Mouse (Mus musculus) limb, embryonic 11.5 days (tissue): Measurements from ENCODE around the gene Msi2. TPM values are rescaled to one million over a fixed set of nuclear protein-coding genes. Genes with fewer than 3 reads are reported as not detected.
A peak's percentile ranks its signal among the peaks of the same experiment; 100 is the strongest.

Experiments used
- ATAC-seq: fragments of 200-750 bp; cut with Nextera tagmentation; 2 replicates; pipeline ENCODE4 v1.8.0; 2017; ENCODE audit warnings: low read depth; ENCODE audit not compliant: insufficient number of reproducible peaks, low FRiP score, low TSS enrichment
- DNase-seq: peaks from one replicate; pipeline ENCODE4 v3.0.0-alpha.2; 2015; ENCODE audit warnings: low spot score
- H3K27ac ChIP-seq: fragments of 300-500 bp; sonication (generic); replicated peaks from 2 replicates; pipeline ENCODE4 v1.5.1; 2014; ENCODE audit warnings: low read depth, mild to moderate bottlenecking, low read length
- H3K27me3 ChIP-seq: fragments of 300-500 bp; sonication (generic); 2 replicates; pipeline ENCODE4 v1.6.1; 2014; ENCODE audit warnings: mild to moderate bottlenecking, low read length, mixed read lengths; ENCODE audit not compliant: control insufficient read depth, insufficient read depth
- H3K36me3 ChIP-seq: fragments of 300-500 bp; sonication (generic); 2 replicates; pipeline ENCODE4 v1.6.1; 2014; ENCODE audit warnings: mild to moderate bottlenecking, low read length, moderate library complexity, mixed read lengths; ENCODE audit not compliant: control insufficient read depth, insufficient read depth
- H3K4me1 ChIP-seq: fragments of 300-500 bp; sonication (generic); 2 replicates; pipeline ENCODE4 v1.6.1; 2014; ENCODE audit warnings: low read length, mixed read lengths; ENCODE audit not compliant: control insufficient read depth, insufficient read depth
- H3K4me2 ChIP-seq: fragments of 300-500 bp; sonication (generic); 2 replicates; pipeline ENCODE4 v1.6.1; 2014; ENCODE audit warnings: low read depth, mild to moderate bottlenecking, moderate library complexity; ENCODE audit not compliant: severe bottlenecking
- H3K4me3 ChIP-seq: fragments of 300-500 bp; sonication (generic); 2 replicates; pipeline ENCODE4 v1.5.1; 2014; ENCODE audit warnings: low read depth, low read length
- H3K9ac ChIP-seq: fragments of 300-500 bp; sonication (generic); 2 replicates; pipeline ENCODE4 v1.6.1; 2014; ENCODE audit warnings: mild to moderate bottlenecking, low read length
- H3K9me3 ChIP-seq: fragments of 300-500 bp; sonication (generic); 2 replicates; pipeline ENCODE4 v1.6.1; 2016; ENCODE audit warnings: low read length; ENCODE audit not compliant: control insufficient read depth
- WGBS: fragments of 180-500 bp; shearing (Covaris S2); extraction: QIAGEN DNeasy Blood & Tissue Kit; methylation state at CpG from one replicate; pipeline ENCODE4 v1.1.7; 2014; 5-methylcytosine and 5-hydroxymethylcytosine counted together
- polyA plus RNA-seq: library from polyadenylated mRNA; unstranded; fragments of >200 nt; fragmentation: Nextera tagmentation; extraction: Ambion mirVana; gene quantifications from 2 replicates; pipeline ENCODE4 v1.2.1, GENCODE M21; 2014

The Msi2 gene
- polyA plus RNA-seq, 1 experiment from 2014 or later, result 18.1 TPM

GRCm38 (mm10) chr11:88404247-88404677 lies 314.1 kb downstream of the Msi2 start:
- no peak overlapping the region for H3K9ac ChIP-seq

DNA sequence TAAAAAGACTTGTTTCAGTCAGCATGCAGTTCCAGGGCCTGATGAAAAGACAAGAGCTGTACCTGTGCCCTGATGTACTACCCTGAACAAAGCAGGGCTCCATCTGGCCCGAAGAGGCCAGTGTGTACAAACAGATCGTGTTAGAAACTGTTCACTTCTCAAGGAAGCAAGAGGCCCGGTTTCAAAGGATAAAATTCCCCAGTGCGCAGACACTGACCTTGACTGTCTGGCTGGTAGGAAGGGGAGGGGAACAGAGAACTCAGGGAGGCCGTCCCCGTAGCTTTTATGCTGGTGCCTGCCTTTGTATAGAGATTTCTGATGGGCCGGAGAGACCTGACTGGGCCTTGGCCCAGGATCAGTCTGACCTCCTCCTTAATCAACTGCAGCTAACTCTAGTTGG lies 316.0 kb downstream of the Msi2 start:
- Histone ChIP-seq H3K9me3 (no peaks in the 10 kb centered on the region), H3K4me3 (no peak overlapping the region), H3K27ac (no peak overlapping the region), H3K27me3 (no peaks in the 10 kb centered on the region), H3K4me2 (no peak overlapping the region), H3K36me3 (0 out of 2 replicates have a peak, but pooled peaks cover 2% of the 10 kb centered on the region), H3K9ac (no peak overlapping the region), H3K4me1 (peaks cover 7% of the 10 kb centered on the region; the same call in 1 of the 2 replicates)
- 78% methylated on average over 7 of the region's 7 CpGs for WGBS
- ATAC-seq, result no peak
- DNase-seq, result no peak

More at GRCm38 (mm10) chr11:88404247-88404677, 314.1 kb downstream of the Msi2 start:
- Histone ChIP-seq H3K27ac (no peak overlapping the region), H3K36me3 (0 out of 2 replicates have a peak, but pooled peaks cover 2% of the 10 kb centered on the region), H3K4me2 (no peak overlapping the region), H3K4me3 (no peak overlapping the region), H3K27me3 (no peaks in the 10 kb centered on the region), H3K9me3 (no peaks in the 10 kb centered on the region), H3K4me1 (peaks cover 7% of the 10 kb centered on the region; the same call in 1 of the 2 replicates)
- no peak for DNase-seq
- ATAC-seq, result no peak
- WGBS, result 81% methylated on average over 5 of the region's 5 CpGs

DNA sequence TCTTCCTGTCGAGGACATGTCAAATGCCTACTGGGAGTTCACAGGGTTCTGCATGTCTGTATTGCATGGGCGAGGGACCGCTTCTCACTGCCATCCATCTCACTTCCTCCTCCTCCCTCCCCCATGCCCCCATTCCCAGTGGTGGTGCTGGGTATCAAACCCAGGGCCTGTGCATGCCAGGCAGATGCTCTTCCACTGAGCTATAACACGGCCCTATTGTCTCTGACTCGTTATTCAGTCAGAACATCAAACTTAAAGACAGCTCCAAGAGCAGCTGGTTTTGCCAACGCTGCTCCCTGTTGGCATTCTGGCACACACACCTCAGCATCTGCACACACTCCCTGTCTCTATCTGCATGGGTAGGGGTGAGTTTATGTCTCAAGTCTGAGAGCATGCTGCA lies 317.0 kb downstream of the Msi2 start:
- whole genome bisulfite sequencing, result 91% methylated on average over 6 of the region's 6 CpGs
- H3K27me3 ChIP-seq, result no peaks in the 10 kb centered on the region
- no peak overlapping the region for H3K4me3 ChIP-seq
- H3K36me3 ChIP-seq, result peaks cover 2% of the 10 kb centered on the region; the same call in 1 of the 2 replicates
- peaks cover 7% of the 10 kb centered on the region; the same call in 1 of the 2 replicates for H3K4me1 ChIP-seq
- ATAC-seq, result no peak
- H3K27ac ChIP-seq, result no peak overlapping the region
- no peaks in the 10 kb centered on the region for H3K9me3 ChIP-seq
- no peak for DNase-seq
- H3K4me2 ChIP-seq, result no peak overlapping the region
- no peak overlapping the region for H3K9ac ChIP-seq

GRCm38 (mm10) chr11:88400926-88401325 lies 317.4 kb downstream of the Msi2 start:
- Histone ChIP-seq H3K27me3 (no peaks in the 10 kb centered on the region), H3K36me3 (peaks cover 2% of the 10 kb centered on the region; the same call in 1 of the 2 replicates), H3K4me3 (no peak overlapping the region), H3K27ac (no peak overlapping the region), H3K9me3 (no peaks in the 10 kb centered on the region), H3K4me2 (no peak overlapping the region), H3K4me1 (peaks cover 7% of the 10 kb centered on the region; the same call in 1 of the 2 replicates), H3K9ac (no peak overlapping the region)
- DNase-seq (no peak), ATAC-seq (no peak)
- WGBS, result 94% methylated on average over 10 of the region's 10 CpGs

- no peaks in the 10 kb centered on the region for H3K27me3 ChIP-seq
- 97% methylated on average over 6 of the region's 6 CpGs for WGBS
- ATAC-seq (no peak), DNase-seq (no peak)
- no peaks in the 10 kb centered on the region for H3K9me3 ChIP-seq
- no peak overlapping the region for H3K9ac ChIP-seq
- H3K4me3 ChIP-seq, result no peak overlapping the region
- H3K27ac ChIP-seq, result no peak overlapping the region
- peaks cover 2% of the 10 kb centered on the region; the same call in 1 of the 2 replicates for H3K36me3 ChIP-seq
- H3K4me1 ChIP-seq, result peaks cover 4% of the 10 kb centered on the region; the same call in 1 of the 2 replicates
- no peak overlapping the region for H3K4me2 ChIP-seq
These were observed 318.1 kb downstream of the Msi2 start for GRCm38 (mm10) chr11:88400235-88400634.

- H3K4me3 ChIP-seq, result no peak overlapping the region
- ATAC-seq (peak; percentile 44; the same call in 1 of the 2 replicates), DNase-seq (no peak)
- no peak overlapping the region for H3K27ac ChIP-seq
- no peaks in the 10 kb centered on the region for H3K9me3 ChIP-seq
- H3K4me1 ChIP-seq, result 0 out of 2 replicates have a peak, but pooled peaks cover 1% of the 10 kb centered on the region
- H3K9ac ChIP-seq, result no peak overlapping the region
- H3K4me2 ChIP-seq, result no peak overlapping the region
- WGBS, result 59% methylated on average over 5 of the region's 5 CpGs
- no peaks in the 10 kb centered on the region for H3K27me3 ChIP-seq
- H3K36me3 ChIP-seq, result peaks cover 2% of the 10 kb centered on the region; the same call in 1 of the 2 replicates
These were observed 318.9 kb downstream of the Msi2 start for GRCm38 (mm10) chr11:88399431-88399830.

- ATAC-seq, result no peak
- Histone ChIP-seq H3K9ac (no peak overlapping the region), H3K4me3 (no peak overlapping the region), H3K27me3 (no peaks in the 10 kb centered on the region), H3K9me3 (no peaks in the 10 kb centered on the region), H3K36me3 (peaks cover 4% of the 10 kb centered on the region; the same call in 1 of the 2 replicates), H3K27ac (no peak overlapping the region), H3K4me2 (no peak overlapping the region), H3K4me1 (no peaks in the 10 kb centered on the region)
- 82% methylated on average over 5 of the region's 5 CpGs for WGBS
- DNase-seq, result no peak
These were observed 319.3 kb downstream of the Msi2 start for GRCm38 (mm10) chr11:88399028-88399427.

- Histone ChIP-seq H3K27ac (no peak overlapping the region), H3K9me3 (no peaks in the 10 kb centered on the region), H3K9ac (no peak overlapping the region), H3K4me1 (no peaks in the 10 kb centered on the region), H3K4me2 (no peak overlapping the region), H3K27me3 (no peaks in the 10 kb centered on the region), H3K4me3 (no peak overlapping the region), H3K36me3 (peaks cover 2% of the 10 kb centered on the region; the same call in 1 of the 2 replicates)
- 56% methylated on average over 8 of the region's 8 CpGs for WGBS
- ATAC-seq, result no peak
- DNase-seq, result no peak
These were observed 323.0 kb downstream of the Msi2 start for GRCm38 (mm10) chr11:88395076-88395990.
